Mouse (Mus musculus) embryonic facial prominence, embryonic 12.5 days (tissue): ENCODE data around the gene Tmem54. TPM values are rescaled to one million over a fixed set of nuclear protein-coding genes. Genes with fewer than 3 reads are reported as not detected.

ENCODE experiments used
- ATAC-seq: fragments of 200-750 bp; cut with Nextera tagmentation; 2 replicates; pipeline ENCODE4 v1.8.0; 2017; ENCODE audit not compliant: insufficient number of reproducible peaks, insufficient read depth, low FRiP score, low TSS enrichment
- H3K27ac ChIP-seq: fragments of 300-500 bp; sonication (generic); 2 replicates; pipeline ENCODE4 v1.5.1; 2016; ENCODE audit warnings: mild to moderate bottlenecking
- H3K27me3 ChIP-seq: fragments of 300-500 bp; sonication (generic); 2 replicates; pipeline ENCODE4 v1.6.1; 2016; ENCODE audit warnings: mild to moderate bottlenecking, moderate library complexity
- H3K36me3 ChIP-seq: fragments of 300-500 bp; sonication (generic); 2 replicates; pipeline ENCODE4 v1.6.1; 2016; ENCODE audit warnings: mild to moderate bottlenecking
- H3K4me1 ChIP-seq: fragments of 300-500 bp; sonication (generic); 2 replicates; pipeline ENCODE4 v1.6.1; 2016
- H3K4me2 ChIP-seq: fragments of 300-500 bp; sonication (generic); replicated peaks from 2 replicates; pipeline ENCODE4 v1.6.1; 2016; ENCODE audit warnings: mild to moderate bottlenecking, moderate library complexity
- H3K4me3 ChIP-seq: fragments of 300-500 bp; sonication (generic); 2 replicates; pipeline ENCODE4 v1.5.1; 2016; ENCODE audit warnings: mild to moderate bottlenecking
- H3K9ac ChIP-seq: fragments of 300-500 bp; sonication (generic); 2 replicates; pipeline ENCODE4 v1.6.1; 2016; ENCODE audit warnings: mild to moderate bottlenecking, moderate library complexity
- H3K9me3 ChIP-seq: fragments of 300-500 bp; sonication (generic); 2 replicates; pipeline ENCODE4 v1.6.1; 2016; ENCODE audit warnings: mild to moderate bottlenecking, moderate library complexity
- WGBS: fragments of 180-500 bp; shearing (Covaris S2); methylation state at CpG from one replicate; pipeline ENCODE4 v1.1.7; 2016; 5-methylcytosine and 5-hydroxymethylcytosine counted together
- polyA plus RNA-seq: library from polyadenylated mRNA; unstranded; fragments of >200 nt; fragmentation: Nextera tagmentation; extraction: Ambion mirVana; gene quantifications from 2 replicates; pipeline ENCODE4 v1.2.1, GENCODE M21; 2016

Tmem54 gene
- polyA plus RNA-seq, 1 experiment from 2014 or later, result 6.3 TPM

DNA sequence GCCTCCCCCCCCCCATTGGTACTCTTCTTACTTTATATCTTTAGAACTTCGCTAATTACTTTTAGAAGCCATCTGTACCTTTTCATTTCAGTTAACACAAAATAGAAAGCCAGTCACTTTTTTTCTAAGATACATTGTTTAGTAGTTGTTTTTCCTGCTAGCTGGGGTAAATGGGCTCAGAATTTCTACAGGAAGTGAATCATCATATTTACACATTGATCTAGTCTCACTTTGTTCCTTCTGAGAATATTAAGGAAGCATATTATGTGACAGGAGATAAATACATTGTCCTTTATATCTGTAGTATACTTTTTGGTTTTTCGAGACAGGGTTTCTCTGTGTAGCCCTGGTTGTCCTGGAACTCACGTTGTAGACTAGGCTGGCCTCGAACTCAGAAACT, 36.5 kb upstream of the Tmem54 start:
- Histone ChIP-seq H3K4me3 (no peak overlapping the region), H3K27ac (no peak overlapping the region), H3K4me2 (no peak overlapping the region), H3K27me3 (no peaks in the 10 kb centered on the region), H3K9me3 (no peaks in the 10 kb centered on the region), H3K4me1 (peaks cover 5% of the 10 kb centered on the region; the same call in 1 of the 2 replicates), H3K36me3 (peaks cover 5% of the 10 kb centered on the region; the same call in 1 of the 2 replicates), H3K9ac (no peak overlapping the region)
- ATAC-seq, result no peak
- WGBS, result 97% methylated on average over 4 of the region's 4 CpGs

DNA sequence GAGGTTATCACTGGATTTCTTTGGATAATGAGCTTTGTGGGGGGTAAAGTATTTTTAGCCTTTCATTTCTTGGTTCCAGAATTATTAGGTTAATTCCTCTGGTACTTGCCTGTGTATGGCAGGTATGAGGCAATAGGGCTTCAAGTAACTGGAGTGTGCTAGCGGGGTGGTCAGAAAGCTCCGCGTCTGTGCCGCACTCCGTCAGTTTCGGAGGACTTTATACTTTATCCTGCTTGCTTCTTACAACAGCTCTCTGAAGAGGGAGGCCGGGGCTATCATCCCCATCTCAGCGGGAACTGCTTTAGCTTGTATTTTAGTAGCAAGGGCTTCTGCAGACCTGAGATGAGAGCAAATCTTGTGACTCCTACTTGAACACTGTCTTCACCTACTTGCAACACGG, 26.2 kb upstream of the Tmem54 start:
- no peaks in the 10 kb centered on the region for H3K27me3 ChIP-seq
- no peaks in the 10 kb centered on the region for H3K9me3 ChIP-seq
- no peak overlapping the region for H3K4me3 ChIP-seq
- H3K27ac ChIP-seq, result no peak overlapping the region
- WGBS, result 98% methylated on average over 9 of the region's 9 CpGs
- H3K36me3 ChIP-seq, result peaks cover 83% of the 10 kb centered on the region
- H3K4me1 ChIP-seq, result no peaks in the 10 kb centered on the region
- H3K4me2 ChIP-seq, result no peak overlapping the region
- no peak overlapping the region for H3K9ac ChIP-seq
- ATAC-seq, result no peak

DNA sequence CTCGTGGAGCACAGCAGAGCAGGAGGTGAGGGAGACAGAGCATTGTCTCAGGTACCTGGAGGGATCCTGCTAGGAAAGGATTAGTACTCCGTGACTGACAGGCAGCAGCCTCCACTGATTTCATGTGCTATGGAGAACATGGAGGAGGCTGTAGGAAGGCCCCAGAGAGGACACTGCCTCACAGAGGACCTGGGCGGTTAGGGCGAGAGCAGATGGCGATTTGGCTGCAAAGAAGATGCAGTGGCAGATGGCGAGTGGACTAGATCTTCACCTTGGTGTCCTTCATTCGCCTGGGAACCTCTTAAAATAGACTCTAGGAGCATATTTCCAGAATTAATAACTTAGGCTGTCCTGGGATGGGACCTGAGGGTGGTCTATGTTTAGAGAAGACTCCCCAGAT, 24.3 kb upstream of the Tmem54 start:
- H3K36me3 ChIP-seq, result peaks cover 65% of the 10 kb centered on the region
- H3K27me3 ChIP-seq, result no peaks in the 10 kb centered on the region
- 85% methylated on average over 7 of the region's 7 CpGs for WGBS
- H3K9ac ChIP-seq, result no peak overlapping the region
- no peak overlapping the region for H3K27ac ChIP-seq
- no peaks in the 10 kb centered on the region for H3K4me1 ChIP-seq
- no peak overlapping the region for H3K4me2 ChIP-seq
- no peak overlapping the region for H3K4me3 ChIP-seq
- H3K9me3 ChIP-seq, result no peaks in the 10 kb centered on the region
- ATAC-seq, result no peak

DNA sequence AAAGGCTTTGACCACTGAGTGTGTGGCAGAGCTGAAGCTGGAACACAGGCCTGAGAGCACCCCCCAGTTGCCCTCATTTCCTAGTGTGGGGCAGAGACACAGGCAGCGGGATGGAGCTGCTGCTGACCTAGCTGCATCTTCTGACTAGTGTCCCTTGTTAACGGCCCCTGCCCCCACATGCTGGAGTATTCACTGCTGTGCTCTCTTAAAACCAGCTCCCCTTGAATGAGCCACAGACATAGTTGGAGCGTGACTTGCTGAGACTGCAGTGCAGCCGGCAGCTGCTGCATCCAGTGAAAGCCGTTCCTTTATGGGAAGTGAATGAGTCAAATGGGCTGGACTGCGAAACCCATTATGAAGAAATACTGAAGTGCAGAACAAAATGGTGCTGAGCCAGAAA, 23.8 kb upstream of the Tmem54 start:
- Histone ChIP-seq H3K9ac (no peak overlapping the region), H3K4me3 (no peak overlapping the region), H3K9me3 (no peaks in the 10 kb centered on the region), H3K4me2 (no peak overlapping the region), H3K27me3 (no peaks in the 10 kb centered on the region), H3K27ac (no peak overlapping the region), H3K4me1 (no peaks in the 10 kb centered on the region), H3K36me3 (peaks cover 61% of the 10 kb centered on the region)
- no peak for ATAC-seq
- whole genome bisulfite sequencing, result 85% methylated on average over 6 of the region's 6 CpGs

DNA sequence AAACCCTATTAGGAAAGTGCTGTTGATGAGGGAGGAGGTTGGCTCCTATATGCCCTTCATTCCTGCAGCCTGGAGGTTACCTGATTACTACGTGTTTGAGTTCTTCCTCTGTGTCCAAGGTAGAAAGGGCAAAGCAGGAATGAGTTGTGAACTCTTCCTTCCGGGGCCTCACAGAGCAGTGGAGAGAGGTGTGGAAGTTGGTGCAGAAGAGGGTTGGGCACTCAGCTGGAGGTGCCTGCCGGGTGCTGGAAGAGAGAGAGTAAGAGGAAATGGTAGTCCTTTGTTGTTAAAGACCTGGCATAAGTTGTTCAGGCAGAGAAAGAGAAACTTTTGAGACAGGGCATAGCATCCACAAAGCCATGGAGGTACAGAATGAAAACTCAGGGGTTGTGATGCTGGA, 23.4 kb upstream of the Tmem54 start:
- ATAC-seq, result no peak
- Histone ChIP-seq H3K27ac (no peak overlapping the region), H3K36me3 (peaks cover 56% of the 10 kb centered on the region), H3K9ac (no peak overlapping the region), H3K9me3 (no peaks in the 10 kb centered on the region), H3K4me2 (no peak overlapping the region), H3K4me1 (no peaks in the 10 kb centered on the region), H3K4me3 (no peak overlapping the region), H3K27me3 (no peaks in the 10 kb centered on the region)
- 78% methylated on average over 3 of the region's 3 CpGs for WGBS

DNA sequence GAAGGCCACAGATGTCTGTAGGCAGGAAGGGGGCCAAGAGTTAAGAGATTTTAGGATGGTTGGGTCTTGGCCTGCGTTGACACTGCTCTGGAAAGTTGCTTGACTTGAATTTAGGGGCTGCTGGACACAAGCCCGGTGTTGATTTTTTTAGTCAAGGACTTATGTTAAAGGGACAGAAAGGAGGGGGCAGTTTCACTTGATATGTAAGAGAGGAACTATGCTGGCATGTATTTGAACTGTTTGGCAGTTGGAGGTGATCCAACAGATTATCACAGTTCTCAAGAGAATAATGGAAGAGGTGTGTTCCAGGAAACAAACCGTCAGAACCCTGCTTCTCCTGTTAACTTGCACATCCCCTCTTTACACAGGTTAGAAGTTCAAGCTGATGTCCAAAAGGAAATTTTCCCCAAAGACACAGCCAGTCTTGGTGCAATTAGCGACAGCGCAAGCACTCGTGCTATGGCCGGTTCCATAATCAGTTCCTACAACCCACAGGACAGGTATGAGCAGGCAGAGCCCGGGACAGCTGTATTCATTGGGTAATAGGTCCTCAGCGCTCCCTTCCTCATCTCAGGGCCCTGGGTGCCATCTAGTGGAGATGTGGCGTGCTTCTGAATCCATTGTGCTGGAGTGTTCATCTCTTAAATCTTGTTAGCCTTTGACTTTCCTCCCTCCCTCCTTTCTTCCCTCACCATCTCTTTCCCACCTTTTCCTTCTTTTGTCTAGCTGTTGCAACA, 22.8 kb upstream of the Tmem54 start:
- Histone ChIP-seq H3K4me3 (no peak overlapping the region), H3K27ac (no peak overlapping the region), H3K4me1 (no peaks in the 10 kb centered on the region), H3K9me3 (no peaks in the 10 kb centered on the region), H3K36me3 (peaks cover 50% of the 10 kb centered on the region), H3K27me3 (no peaks in the 10 kb centered on the region), H3K4me2 (no peak overlapping the region), H3K9ac (no peak overlapping the region)
- no peak for ATAC-seq
- 46% methylated on average over 10 of the region's 10 CpGs for WGBS

DNA sequence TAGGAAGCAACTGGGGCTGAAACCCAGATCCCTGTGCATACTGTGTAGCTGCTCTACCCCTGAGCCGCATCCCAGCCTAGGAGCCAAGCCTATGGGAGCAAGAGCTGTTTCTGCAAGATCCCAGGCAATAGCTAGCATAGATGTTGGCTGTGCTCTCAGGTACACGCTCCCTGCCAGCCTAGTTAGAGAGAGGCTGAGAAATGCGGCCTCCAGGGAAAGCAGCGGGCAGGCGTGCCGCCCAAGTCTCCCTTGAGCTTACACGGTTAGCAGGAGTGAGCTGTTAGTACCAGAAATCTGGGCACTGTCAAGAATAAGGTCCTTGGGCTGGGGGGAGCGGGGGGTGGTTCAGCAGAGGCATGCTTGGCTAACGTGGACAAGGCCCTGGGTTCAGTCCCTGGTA, 20.5 kb upstream of the Tmem54 start:
- no peak for ATAC-seq
- Histone ChIP-seq H3K27ac (no peak overlapping the region), H3K9me3 (no peaks in the 10 kb centered on the region), H3K36me3 (peaks cover 27% of the 10 kb centered on the region), H3K27me3 (no peaks in the 10 kb centered on the region), H3K4me2 (no peak overlapping the region), H3K4me3 (no peak overlapping the region), H3K9ac (no peak overlapping the region), H3K4me1 (no peaks in the 10 kb centered on the region)
- whole genome bisulfite sequencing, result 86% methylated on average over 9 of the region's 9 CpGs

DNA sequence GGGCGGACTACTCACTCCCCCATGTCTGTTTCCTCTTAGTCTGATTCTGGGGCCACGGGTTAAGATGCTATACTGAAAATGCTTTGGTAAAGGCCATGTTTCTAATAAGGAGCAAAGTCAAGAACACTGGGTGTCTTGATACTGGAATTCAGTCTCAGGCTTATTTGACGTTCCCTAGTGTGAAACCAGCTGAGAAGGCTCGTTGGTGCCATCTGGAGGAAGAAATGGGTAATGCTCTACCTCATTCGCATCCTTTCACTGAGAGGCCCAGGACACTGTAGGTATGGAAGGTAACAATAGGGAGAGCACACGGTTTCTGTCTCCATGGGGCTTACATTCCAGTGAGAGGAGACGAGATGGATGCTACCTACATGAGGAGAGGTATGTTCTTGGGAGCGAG, 19.3 kb upstream of the Tmem54 start:
- ATAC-seq, result no peak
- H3K4me2 ChIP-seq, result no peak overlapping the region
- 25% methylated on average over 8 of the region's 8 CpGs for WGBS

DNA sequence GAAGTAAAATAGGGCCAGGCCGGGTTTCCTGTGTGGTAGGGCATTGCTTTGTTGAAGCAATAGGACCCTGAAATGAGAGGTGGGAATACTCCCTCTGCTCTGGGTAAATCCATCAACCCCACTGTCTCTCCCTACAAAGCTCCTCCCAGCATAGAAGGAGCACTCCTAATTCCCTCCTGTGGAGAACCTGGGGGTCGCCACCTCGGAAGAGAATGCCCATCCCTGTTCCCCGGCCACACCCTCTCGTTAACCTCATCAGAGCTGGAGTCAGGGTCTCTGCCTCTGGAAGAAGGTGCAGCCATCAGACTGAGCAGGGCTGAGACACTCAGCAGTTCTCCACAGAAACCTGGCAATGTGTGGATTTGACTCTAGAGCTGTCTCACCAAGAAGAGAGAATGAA, 17.5 kb upstream of the Tmem54 start:
- Histone ChIP-seq H3K9ac (no peak overlapping the region), H3K4me3 (no peak overlapping the region), H3K27ac (no peak overlapping the region), H3K9me3 (no peaks in the 10 kb centered on the region), H3K4me2 (no peak overlapping the region), H3K27me3 (no peaks in the 10 kb centered on the region), H3K36me3 (peaks cover 6% of the 10 kb centered on the region), H3K4me1 (no peaks in the 10 kb centered on the region)
- ATAC-seq, result no peak
- 53% methylated on average over 5 of the region's 5 CpGs for WGBS

More for the DNA sequence above, 19.3 kb upstream of the Tmem54 start:
- H3K36me3 ChIP-seq, result peaks cover 16% of the 10 kb centered on the region
- H3K4me3 ChIP-seq, result no peak overlapping the region
- no peak overlapping the region for H3K9ac ChIP-seq
- no peak overlapping the region for H3K27ac ChIP-seq
- no peaks in the 10 kb centered on the region for H3K4me1 ChIP-seq
- H3K9me3 ChIP-seq, result no peaks in the 10 kb centered on the region
- H3K27me3 ChIP-seq, result no peaks in the 10 kb centered on the region

DNA sequence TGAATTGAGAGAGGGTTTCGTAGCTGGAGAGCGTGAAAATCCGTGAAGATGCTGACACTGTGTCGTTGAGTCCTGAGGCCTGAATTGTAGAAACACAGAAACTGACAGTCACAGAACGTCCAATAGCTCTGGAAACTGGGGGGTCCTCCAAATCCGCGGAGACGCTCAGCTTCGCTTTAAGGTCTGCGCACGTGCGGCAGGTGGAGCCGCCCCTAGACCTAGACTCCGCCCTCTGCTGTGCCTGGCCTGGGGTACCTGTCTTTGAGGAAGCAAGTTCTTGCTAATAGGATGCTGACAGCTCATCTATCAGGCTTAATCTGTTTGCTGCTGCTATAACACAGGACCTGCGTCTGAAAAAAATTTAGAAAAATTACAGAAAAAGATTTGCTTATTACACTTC, 10.1 kb upstream of the Tmem54 start:
- H3K27ac ChIP-seq, result no peak overlapping the region
- ATAC-seq, result no peak

DNA sequence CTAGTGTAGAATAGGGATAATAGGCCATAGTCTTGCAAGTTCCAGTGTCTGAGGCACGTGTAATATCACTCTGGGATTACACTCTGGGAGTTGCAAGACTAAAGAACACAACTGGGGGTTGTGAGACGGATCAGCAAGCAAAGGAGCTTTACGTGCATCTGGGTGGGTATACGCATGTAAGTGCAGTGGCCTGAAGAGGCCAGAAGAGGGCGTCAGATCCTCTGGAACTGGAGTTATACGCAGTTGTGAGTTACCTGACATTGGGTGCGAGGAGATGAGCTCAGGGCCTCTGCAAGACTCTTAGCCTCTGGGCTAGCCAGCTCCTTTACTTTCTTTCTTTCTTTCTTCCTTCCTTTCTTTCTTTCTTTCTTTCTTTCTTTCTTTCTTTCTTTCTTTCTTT, 8.3 kb upstream of the Tmem54 start:
- no peak overlapping the region for H3K9ac ChIP-seq
- H3K4me2 ChIP-seq, result no peak overlapping the region
- no peak overlapping the region for H3K4me3 ChIP-seq
- ATAC-seq, result no peak
- H3K27ac ChIP-seq, result no peak overlapping the region
- H3K27me3 ChIP-seq, result peaks cover 10% of the 10 kb centered on the region; the same call in 1 of the 2 replicates
- H3K36me3 ChIP-seq, result no peaks in the 10 kb centered on the region
- no peaks in the 10 kb centered on the region for H3K4me1 ChIP-seq
- 83% methylated on average over 7 of the region's 7 CpGs for WGBS
- no peaks in the 10 kb centered on the region for H3K9me3 ChIP-seq

More for the DNA sequence above, 10.1 kb upstream of the Tmem54 start:
- Histone ChIP-seq H3K9me3 (no peaks in the 10 kb centered on the region), H3K4me3 (no peak overlapping the region), H3K27me3 (peaks cover 10% of the 10 kb centered on the region; the same call in 1 of the 2 replicates), H3K4me1 (no peaks in the 10 kb centered on the region), H3K9ac (no peak overlapping the region), H3K36me3 (no peaks in the 10 kb centered on the region), H3K4me2 (no peak overlapping the region)
- WGBS, result 31% methylated on average over 15 of the region's 15 CpGs

DNA sequence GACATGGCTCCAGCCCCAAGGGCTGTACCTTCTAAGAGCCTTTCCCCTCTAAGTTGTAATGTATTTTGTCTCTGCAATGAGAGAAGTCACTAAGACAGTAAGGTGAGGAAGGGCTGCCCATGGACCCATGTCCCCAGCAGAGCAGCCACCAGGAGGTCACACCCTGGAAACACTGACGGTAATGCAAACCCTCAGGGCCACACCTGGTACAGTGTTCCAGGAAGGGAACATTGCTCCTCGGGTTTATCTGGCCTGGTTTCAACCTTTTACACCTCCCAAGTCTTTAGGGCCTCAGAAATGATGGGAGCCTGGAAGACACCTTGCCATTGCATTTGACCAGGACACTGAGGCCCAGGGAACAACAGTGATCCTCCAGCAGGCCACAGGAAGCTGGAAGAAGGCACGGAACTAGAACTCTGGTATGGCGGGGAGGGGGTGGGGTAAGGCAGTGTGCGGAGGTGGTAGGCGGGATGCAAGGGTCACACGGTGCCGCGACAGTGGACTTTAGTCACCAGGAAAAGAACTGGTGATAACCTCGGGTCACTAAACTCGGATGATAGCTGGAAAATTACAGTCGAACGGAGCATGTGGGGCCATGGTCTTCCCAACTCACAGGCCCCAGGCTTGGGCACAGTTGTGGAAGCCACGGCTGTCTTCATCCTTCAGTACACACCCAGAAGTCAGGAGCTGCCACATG, 3.1 kb upstream of the Tmem54 start:
- no peak overlapping the region for H3K9ac ChIP-seq
- no peak overlapping the region for H3K27ac ChIP-seq
- no peak overlapping the region for H3K4me2 ChIP-seq
- 78% methylated on average over 14 of the region's 14 CpGs for WGBS
- no peak overlapping the region for H3K4me3 ChIP-seq
- H3K36me3 ChIP-seq, result no peaks in the 10 kb centered on the region
- peaks cover 16% of the 10 kb centered on the region for H3K4me1 ChIP-seq
- no peaks in the 10 kb centered on the region for H3K9me3 ChIP-seq
- H3K27me3 ChIP-seq, result peaks cover 42% of the 10 kb centered on the region
- ATAC-seq, result no peak
